22 mouse cellular contexts compared by ENCODE assay signal in the genomic region with DNA sequence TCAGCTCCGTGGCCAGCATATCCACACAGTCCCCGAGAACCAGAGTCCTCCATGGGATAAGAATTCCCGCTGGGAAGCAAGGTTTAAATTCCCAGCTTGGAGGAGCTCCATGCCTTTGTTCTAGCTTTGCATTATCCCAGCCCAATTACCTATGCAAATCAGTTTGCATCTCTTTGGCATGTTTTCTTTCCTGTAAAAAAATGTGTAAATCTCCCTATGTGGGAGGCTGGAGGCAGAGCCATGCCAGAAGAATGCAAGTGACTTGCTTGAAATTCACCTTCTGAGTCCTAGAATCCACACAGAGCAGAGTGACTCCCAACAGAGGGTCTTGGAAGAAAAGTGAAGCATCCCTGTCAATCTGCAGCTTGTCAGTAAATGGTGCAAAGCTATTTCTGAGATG.
DNase-seq lines count a peak whose midpoint lies in the region; ATAC-seq lines count a peak whose summit lies in the region.
"Had no signal": no experiment of that assay in that cellular context is flagged by ENCODE, and none has a peak within 500 bp of the region (broad histone marks: within the 10 kb centered on the region; RNA-seq: fewer than 3 reads in every experiment).

No protein-coding gene starts in this region.

- WGBS in forebrain, embryonic 12.5 days: 16% methylated on average over 3 of the region's 3 CpGs
- 11% methylated on average over 3 of the region's 3 CpGs for WGBS in forebrain, embryonic 15.5 days

- no peak for ATAC-seq in forebrain, embryonic 12.5 days (ENCODE audit: low FRiP score)
- no peak for ATAC-seq in forebrain, embryonic 15.5 days (replicated peaks)
- ATAC-seq: hindbrain, embryonic 16.5 days; liver, embryonic 12.5 days; liver, postnatal 0 days had no signal

- intact Hi-C loops in left cerebral cortex, postnatal 4 days (cut with DNase I): no loop called here

- no peak overlapping the region for H3K4me3 ChIP-seq in forebrain, embryonic 12.5 days (replicated peaks)
- no peak overlapping the region for H3K4me3 ChIP-seq in forebrain, embryonic 15.5 days
- H3K4me3 ChIP-seq: liver, embryonic 12.5 days; midbrain, embryonic 12.5 days had no signal

- 0 out of 2 replicates have a peak overlapping the region, but pooled peaks have one; percentile 19 for H3K27ac ChIP-seq in forebrain, embryonic 12.5 days
- no peak overlapping the region for H3K27ac ChIP-seq in forebrain, embryonic 15.5 days (replicated peaks)
- H3K27ac ChIP-seq: liver, embryonic 12.5 days; midbrain, embryonic 12.5 days had no signal

- DNase-seq in left cerebral cortex, adult 11 months (ENCODE audit: low spot score): peak; percentile 7
- no peak for DNase-seq in left cerebral cortex, postnatal 4 days
- DNase-seq in right cerebral cortex, adult 2 months (ENCODE audit: low spot score in 2 of 2): peak; percentile 16 to 24
- no peak for DNase-seq in right cerebral cortex, postnatal 14 days
- DNase-seq in telencephalon, adult 2 months (ENCODE audit: low read depth, low spot score): peak; percentile 47
- DNase-seq in kidney, postnatal 14 days: no peak
- DNase-seq: adrenal gland, postnatal 14 days; cerebellum, adult 2 months; cerebellum, postnatal 14 days; gastrocnemius, postnatal 14 days; heart, postnatal 14 days; kidney, adult 18-20 months; kidney, postnatal 4 days; layer of hippocampus, postnatal 36 days; liver, postnatal 0 days; lung, postnatal 36 days had no signal

- no peaks in the 10 kb centered on the region for H3K9me3 ChIP-seq in forebrain, embryonic 12.5 days
- no peaks in the 10 kb centered on the region for H3K9me3 ChIP-seq in forebrain, embryonic 15.5 days
- H3K9me3 ChIP-seq: liver, embryonic 12.5 days; midbrain, embryonic 12.5 days had no signal

- no peaks in the 10 kb centered on the region for H3K36me3 ChIP-seq in forebrain, embryonic 12.5 days (replicated peaks)
- no peaks in the 10 kb centered on the region for H3K36me3 ChIP-seq in forebrain, embryonic 15.5 days
- H3K36me3 ChIP-seq: G1E; liver, embryonic 12.5 days; midbrain, embryonic 12.5 days had no signal

- peaks cover 22% of the 10 kb centered on the region for H3K4me1 ChIP-seq in forebrain, embryonic 12.5 days
- peaks cover 20% of the 10 kb centered on the region for H3K4me1 ChIP-seq in forebrain, embryonic 15.5 days
- H3K4me1 ChIP-seq: liver, embryonic 12.5 days had no signal

- H3K27me3 ChIP-seq in forebrain, embryonic 12.5 days: no peaks in the 10 kb centered on the region
- H3K27me3 ChIP-seq in forebrain, embryonic 15.5 days: no peaks in the 10 kb centered on the region
- H3K27me3 ChIP-seq: liver, embryonic 12.5 days; midbrain, embryonic 12.5 days had no signal

- H3K4me2 ChIP-seq in forebrain, embryonic 12.5 days: no peak overlapping the region
- no peak overlapping the region for H3K4me2 ChIP-seq in forebrain, embryonic 15.5 days (replicated peaks)
- H3K4me2 ChIP-seq: liver, embryonic 12.5 days; midbrain, embryonic 12.5 days had no signal

- no peak overlapping the region for H3K9ac ChIP-seq in forebrain, embryonic 12.5 days
- H3K9ac ChIP-seq in forebrain, embryonic 15.5 days (replicated peaks): no peak overlapping the region
- H3K9ac ChIP-seq: liver, embryonic 12.5 days; liver, postnatal 0 days; midbrain, embryonic 12.5 days had no signal

Comparison
In these comparisons a context has a peak if more than half of its experiments do, and no peak if none do; other contexts are left out.
1. DNase-seq: peak in left cerebral cortex, adult 11 months (single experiment), right cerebral cortex, adult 2 months (2 of 2) and telencephalon, adult 2 months (single experiment); none in left cerebral cortex, postnatal 4 days (single experiment), right cerebral cortex, postnatal 14 days (single experiment) and kidney, postnatal 14 days (single experiment).